Mouse (Mus musculus): ENCODE measurements around the gene Syk.

Gene Syk

DNA sequence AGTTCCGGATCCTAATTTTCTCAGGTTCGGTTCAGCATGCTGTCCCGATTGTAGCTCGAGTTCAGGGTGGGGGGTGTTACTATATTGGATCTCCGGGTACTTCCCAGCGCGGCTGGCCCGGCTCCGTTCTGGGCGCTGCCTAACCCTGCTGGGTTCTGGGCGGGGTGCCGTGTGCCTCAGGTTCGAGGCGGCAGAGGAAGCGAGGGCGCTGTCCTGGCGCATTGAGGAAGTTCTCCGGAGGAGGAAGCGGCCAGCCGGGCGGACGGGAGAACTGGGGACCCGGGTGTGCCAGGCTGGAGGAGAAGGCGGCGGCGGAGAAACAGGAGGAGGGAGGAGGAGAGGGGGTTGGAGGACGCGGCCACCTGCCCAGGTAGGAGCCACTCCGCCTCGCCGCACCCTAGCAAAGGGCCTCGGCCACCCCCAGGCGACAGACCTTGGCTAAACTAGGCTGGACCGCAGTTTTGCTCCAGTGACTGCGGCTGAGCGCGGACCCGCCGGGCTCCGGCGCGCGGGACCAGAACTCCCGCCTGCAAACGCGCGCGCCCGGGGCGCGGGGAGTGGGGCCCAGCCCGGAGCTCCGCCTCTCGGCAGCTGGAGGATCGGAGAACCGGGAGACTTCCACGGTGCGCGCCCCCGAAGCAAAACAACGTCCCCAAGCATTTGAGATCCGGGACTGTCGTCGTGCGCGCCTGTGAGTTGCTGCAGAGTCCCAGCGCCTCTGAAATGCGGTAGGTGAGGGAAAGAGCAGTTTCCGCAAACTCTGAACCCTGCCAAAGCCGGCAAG lies at the start of gene Syk:
Gene Syk, plus strand, starts transcription at position 296 of the 784 bp plus-strand sequence.
- peak; percentile 67 for DNase-seq (ENCODE audit: low spot score)

GRCm38 (mm10) chr13:52533644-52534043 lies 49.3 kb upstream of the Syk start:
- no peak for DNase-seq (ENCODE audit: low spot score)

GRCm38 (mm10) chr13:52535542-52535941 lies 47.4 kb upstream of the Syk start:
- DNase-seq (ENCODE audit: low spot score): peak; percentile 86

DNA sequence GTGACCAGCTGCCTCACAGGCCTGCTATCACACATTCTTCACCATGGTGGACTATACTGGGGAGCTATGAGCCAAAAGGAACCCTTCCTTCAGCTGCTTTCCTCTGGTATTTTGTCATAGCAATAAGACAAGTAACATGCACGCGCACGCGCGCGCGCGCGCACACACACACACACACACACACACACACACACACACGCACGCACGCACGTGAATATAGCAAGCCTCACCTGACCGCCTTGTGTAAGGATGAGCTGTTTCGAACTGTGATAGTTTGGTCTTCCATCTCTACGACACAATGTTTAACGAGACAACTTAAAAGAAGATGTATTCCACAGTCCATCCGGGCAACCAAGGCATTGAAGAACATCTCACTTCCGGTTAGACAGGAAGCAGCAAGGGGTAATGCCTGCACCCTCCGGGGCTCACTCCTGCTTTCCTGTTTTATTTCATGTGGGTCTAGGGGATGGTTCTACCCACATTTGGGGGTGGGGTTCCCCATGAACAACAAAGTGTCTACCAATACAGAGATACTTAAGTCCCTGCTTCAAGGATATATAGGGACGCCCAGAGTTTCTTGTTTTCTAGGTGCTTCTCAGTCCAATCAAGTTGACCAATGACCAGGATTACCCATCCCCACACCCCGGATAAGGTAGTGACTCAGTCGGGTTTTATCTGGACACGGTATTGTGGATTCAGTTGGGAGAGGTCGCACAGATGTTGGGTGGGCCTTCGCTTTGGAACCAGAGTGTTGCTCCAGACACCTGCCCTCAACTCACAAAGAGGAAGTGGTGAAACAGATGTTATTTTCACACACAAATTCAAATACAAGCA lies 45.0 kb upstream of the Syk start:
- no peak for DNase-seq (ENCODE audit: low spot score)

- no peak for DNase-seq (ENCODE audit: low spot score)
These were observed 44.3 kb upstream of the Syk start for GRCm38 (mm10) chr13:52538588-52539116.

- DNase-seq (ENCODE audit: low spot score): no peak
These were observed 43.5 kb upstream of the Syk start for GRCm38 (mm10) chr13:52539461-52539860.

DNA sequence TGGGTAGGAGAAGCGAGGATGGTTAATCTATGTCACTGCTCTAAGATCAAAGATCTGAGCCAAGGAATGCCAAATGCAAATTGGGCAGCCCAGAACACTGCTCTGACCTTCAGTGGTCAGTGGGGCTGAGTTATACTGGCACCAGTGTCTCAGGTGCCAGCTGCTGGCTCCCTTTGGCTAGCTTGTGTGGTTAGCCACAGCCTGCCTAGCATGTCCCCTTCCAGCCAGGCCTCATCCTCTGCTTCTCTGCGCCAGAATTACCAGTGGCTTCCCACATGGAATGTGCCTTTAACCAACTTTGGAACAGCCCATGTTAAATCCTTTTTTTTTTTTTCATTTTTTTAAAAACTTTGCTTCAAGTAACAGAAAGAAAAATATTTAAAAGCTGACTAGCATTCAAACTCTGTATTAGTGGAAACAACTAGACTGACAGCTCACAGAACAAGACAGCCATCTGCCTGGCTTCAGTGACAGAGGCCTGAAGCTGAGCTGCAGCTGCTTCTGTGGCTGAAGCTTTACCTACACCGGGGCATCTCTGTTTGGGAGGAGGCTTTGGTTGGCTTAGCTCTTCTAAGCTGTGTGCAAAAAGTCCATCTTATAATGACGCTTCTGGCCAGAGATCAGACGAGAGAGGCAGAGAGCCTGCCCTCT lies 41.5 kb upstream of the Syk start:
- DNase-seq (ENCODE audit: low spot score): no peak

GRCm38 (mm10) chr13:52542036-52542526 lies 40.9 kb upstream of the Syk start:
- DNase-seq (ENCODE audit: low spot score): no peak

DNA sequence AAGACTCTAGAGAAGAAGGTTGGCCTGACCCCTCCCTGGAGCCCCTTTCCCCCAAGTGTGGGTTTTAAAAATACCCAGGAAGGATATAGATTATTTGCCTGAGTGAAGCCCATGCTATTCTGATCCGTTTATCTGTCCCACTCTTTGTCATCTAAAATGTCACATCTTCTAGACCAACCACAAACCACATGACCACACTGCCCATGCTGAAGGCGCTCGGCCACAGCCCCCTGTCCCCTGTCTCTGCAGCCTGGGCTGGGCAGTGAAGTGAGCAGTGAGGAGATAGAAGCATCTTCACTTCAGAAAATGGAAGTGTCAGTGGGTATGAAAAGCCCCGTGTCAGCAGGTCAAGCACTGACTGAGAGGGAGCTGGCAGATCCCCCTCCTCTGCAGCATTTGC lies 40.3 kb upstream of the Syk start:
- no peak for DNase-seq (ENCODE audit: low spot score)

DNA sequence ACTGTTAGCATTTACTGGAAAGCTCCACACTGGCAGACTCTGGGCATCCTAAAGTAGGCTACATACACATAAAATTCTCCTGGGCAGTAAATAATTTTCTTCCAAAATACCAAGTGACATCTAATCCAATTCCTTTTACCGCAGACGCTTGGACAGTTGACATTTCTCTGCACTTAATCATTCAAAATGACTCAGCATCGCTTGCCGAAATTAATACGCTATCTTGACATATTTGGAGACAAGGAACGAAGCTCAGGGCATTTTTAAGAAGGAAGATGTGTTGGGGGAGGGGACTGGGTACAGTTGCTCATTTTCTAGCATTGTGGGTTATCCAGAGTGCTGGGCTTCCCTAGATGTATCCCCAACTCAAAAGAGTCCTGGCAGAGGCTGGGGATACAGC lies 36.7 kb upstream of the Syk start:
- no peak for DNase-seq (ENCODE audit: low spot score)

- DNase-seq (ENCODE audit: low spot score): no peak
These were observed 32.2 kb upstream of the Syk start for GRCm38 (mm10) chr13:52550690-52551193.

- no peak for DNase-seq (ENCODE audit: low spot score)
These were observed 31.7 kb upstream of the Syk start for GRCm38 (mm10) chr13:52551275-52551674.

DNA sequence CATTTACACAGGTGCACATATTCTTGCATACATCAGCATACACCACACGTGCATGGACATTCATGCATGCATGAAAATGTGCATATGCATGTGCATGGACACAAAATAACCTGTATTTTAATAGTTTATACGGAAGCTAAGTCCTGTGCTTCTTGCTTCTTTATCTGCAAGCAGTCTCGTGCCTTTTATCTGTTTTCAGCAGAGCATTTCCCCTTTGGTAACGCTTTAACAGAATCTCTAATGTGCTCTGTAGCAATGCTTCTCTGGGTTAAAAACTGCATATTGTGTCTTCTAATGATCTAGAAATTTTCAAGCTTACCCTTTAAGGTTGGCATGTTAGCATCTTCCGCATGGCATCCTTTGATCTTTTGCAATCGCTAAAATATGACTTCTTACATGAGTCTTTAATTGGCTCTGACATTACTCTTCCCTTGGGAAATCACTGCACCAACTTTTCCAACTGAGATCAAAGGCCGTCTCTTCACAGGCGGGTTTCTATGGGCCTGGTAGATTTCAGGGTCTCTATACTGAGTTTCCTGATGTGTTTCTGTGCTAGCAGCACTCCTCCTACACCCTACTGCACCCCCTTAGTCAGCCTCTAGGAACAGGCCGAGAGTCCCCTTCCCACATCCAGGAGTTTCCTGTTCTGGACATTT lies 30.0 kb upstream of the Syk start:
- no peak for DNase-seq (ENCODE audit: low spot score)

- DNase-seq (ENCODE audit: low spot score): no peak
These were observed 28.3 kb upstream of the Syk start for GRCm38 (mm10) chr13:52554722-52555121.

DNA sequence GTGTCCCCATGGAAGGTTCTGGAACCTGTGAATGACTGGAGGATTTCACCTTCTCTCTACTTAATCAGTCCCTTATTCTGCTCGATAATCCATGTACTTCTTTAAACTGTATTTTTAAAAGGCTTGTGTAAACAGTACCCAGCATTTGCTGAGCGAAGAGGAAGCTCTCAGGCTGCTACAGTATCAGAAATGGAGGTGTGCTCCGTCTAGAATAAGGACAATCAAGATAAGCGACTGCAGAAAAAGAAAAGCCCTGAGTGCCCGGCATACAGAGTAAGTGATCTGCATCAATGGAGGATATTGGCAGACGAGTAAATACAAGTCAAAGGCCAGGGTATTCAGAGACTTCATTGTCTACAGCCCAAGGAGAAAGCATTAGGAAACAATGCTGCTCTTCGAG lies 25.6 kb upstream of the Syk start:
- no peak for DNase-seq (ENCODE audit: low spot score)

GRCm38 (mm10) chr13:52561367-52562165 lies 21.4 kb upstream of the Syk start:
- no peak for DNase-seq (ENCODE audit: low spot score)

DNA sequence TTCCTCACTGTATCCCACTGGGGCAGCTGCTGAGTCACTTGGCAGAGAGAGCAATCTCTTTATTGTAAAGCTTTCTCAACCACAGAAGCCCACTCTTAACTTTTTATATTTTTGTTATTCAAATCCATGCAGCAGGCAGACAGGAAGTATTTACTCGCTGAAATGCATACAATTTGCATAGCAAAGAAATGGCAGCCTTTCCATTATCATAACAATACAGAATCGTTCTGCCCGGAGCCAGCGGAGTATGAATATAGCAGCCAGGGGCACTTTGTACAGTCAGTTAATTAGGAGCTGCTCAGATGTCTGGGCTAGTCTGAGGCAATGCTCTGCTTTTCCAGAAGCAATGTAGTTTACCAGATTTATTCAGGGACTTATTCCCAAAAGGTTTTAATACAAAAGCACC lies 20.8 kb upstream of the Syk start:
- DNase-seq (ENCODE audit: low spot score): no peak

DNA sequence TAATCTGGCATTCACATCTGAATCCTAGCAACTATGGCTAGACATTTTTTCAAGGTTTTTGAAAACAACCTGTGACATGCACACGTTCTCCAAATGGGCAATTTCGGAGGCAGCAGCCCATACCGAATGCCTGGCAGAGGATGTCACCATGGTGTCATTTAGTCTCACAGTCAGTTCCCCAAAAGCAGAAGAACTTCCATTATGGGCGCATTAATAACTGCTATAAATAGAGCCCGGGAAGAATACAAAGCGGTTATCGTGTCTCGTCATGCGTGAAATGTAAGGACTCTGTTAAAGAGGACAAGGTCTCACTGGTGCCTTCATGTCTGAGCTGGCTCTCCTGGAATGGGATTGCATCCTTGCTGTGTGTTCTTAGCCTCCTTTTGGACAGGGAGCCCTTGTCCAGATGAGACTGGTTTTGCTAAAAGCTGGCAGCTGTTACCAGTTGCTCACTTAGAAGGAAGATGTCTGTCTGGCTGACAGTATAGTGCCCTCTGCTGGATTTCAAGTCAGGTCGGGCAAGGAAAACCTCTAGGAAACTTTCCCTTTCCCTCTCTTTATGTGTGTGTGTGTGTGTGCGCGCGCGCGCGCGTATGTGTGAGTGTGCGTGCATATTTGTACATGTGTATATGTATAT lies 17.8 kb upstream of the Syk start:
- no peak for DNase-seq (ENCODE audit: low spot score)

- DNase-seq (ENCODE audit: low spot score): no peak
These were observed 16.7 kb upstream of the Syk start for GRCm38 (mm10) chr13:52566188-52566760.

- DNase-seq (ENCODE audit: low spot score): no peak
These were observed 16.2 kb upstream of the Syk start for GRCm38 (mm10) chr13:52566777-52567176.
